Mouse (Mus musculus): ENCODE data around the gene 1600014C10Rik. TPM values are rescaled to one million over a fixed set of nuclear protein-coding genes. Genes with fewer than 3 reads are reported as not detected.
A peak's percentile ranks its signal among the peaks of the same experiment; 100 is the strongest.

1600014C10Rik gene
- 3.6 and 4.7 TPM in 2 replicates for polyA plus RNA-seq (2012; rRNA removed)
- polyA plus RNA-seq (2014; fragmentation: Nextera tagmentation; extraction: Ambion mirVana) = 10.3 and 11.2 TPM in 2 replicates

DNA sequence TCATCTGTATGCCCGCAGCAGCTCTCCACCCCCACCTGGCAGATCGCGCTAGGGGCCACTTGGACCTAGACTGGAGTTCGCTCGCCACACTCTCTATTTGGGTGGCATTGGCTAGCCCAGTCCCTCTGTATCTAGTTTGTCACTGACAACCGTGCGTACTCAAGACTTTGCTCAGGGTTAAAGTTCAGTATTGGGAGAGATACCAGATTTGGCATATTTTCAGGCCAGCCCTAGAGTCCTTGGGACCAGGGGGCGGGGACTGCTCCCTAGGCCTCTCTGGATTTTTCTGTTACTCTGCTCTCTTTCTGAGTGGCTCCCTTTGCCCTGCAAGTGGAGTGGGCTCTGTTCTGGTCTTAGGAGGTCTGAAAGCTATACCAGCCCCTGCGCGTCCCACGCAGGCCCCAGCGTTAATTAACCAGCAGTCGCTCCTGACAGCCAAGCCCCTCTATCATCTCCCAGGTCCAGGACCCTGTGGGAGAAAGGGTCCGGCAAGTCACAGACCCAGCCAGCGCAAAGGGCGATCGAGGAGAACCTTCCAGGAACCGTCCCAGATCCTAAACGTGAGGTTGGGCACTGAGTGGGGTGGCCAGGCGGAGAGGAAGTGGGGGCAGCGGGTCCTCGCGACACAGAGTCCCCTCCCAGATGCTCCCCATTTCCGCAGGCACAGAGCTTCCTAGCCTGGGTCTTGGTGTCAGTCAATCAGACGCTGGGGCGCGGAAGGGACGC, at the start of gene 1600014C10Rik:
TSS of gene 1600014C10Rik (plus strand) at position 256 of the 726 bp plus-strand sequence.
- Histone ChIP-seq H3K9ac (replicated peaks) (peak within 1 kb of the TSS; percentile 57), H3K4me1 (replicated peaks; ENCODE audit: control insufficient read depth in 2 of 2, insufficient read depth in 2 of 2, low read length in 1 of 2) (peaks cover 0 to 7% of the 10 kb centered on the region in 2 experiments; a peak in 2 of 4 replicates), H3K4me2 (ENCODE audit: low read depth) (peak within 1 kb of the TSS; percentile 85), H3K27me3 (ENCODE audit: control insufficient read depth, insufficient read depth, low read length) (no peaks in the 10 kb centered on the region), H3K27ac (peak within 1 kb of the TSS; percentile 26; the same call in 1 of the 2 replicates), H3K9me3 (ENCODE audit: control insufficient read depth, low read length) (no peaks in the 10 kb centered on the region), H3K36me3 (replicated peaks; ENCODE audit: control insufficient read depth, insufficient read depth, low read depth) (no peaks in the 10 kb centered on the region), H3K4me3 (ENCODE audit: insufficient read depth in 1 of 2, low read depth in 2 of 2, low read length in 2 of 2) (peak within 1 kb of the TSS; percentile 61 to 70)
- peak in 1 of 3 experiments; percentile 40 for DNase-seq (ENCODE audit: low read depth in 3 of 3, low spot score in 3 of 3)
- peak; percentile 63 for ATAC-seq (ENCODE audit: insufficient read depth)
- 3% methylated on average over 28 of the region's 28 CpGs for WGBS (ENCODE audit: insufficient replicate concordance)
- no peak for TF ChIP-seq EP300 (IDR thresholded peaks at IDR 0.05; ENCODE audit: low read depth)
- TF ChIP-seq CTCF (IDR thresholded peaks at IDR 0.05; ENCODE audit: low read depth) = no peak

GRCm38 (mm10) chr7:38134471-38134870, 48.5 kb upstream of the 1600014C10Rik start:
- no peaks in the 10 kb centered on the region for H3K4me1 ChIP-seq (replicated peaks; ENCODE audit: control insufficient read depth in 2 of 2, insufficient read depth in 2 of 2, low read length in 1 of 2)
- no peaks in the 10 kb centered on the region for H3K36me3 ChIP-seq (replicated peaks; ENCODE audit: control insufficient read depth, insufficient read depth, low read depth)
- DNase-seq (ENCODE audit: low read depth in 3 of 3, low spot score in 3 of 3) = no peak
- ATAC-seq (ENCODE audit: insufficient read depth) = no peak
- H3K27ac ChIP-seq = no peak overlapping the region
- no peak overlapping the region for H3K4me2 ChIP-seq (ENCODE audit: low read depth)
- H3K9ac ChIP-seq (replicated peaks) = no peak overlapping the region
- H3K9me3 ChIP-seq (ENCODE audit: control insufficient read depth, low read length) = no peaks in the 10 kb centered on the region
- H3K4me3 ChIP-seq (ENCODE audit: insufficient read depth in 1 of 2, low read depth in 2 of 2, low read length in 2 of 2) = no peak overlapping the region
- no peak for TF ChIP-seq CTCF (IDR thresholded peaks at IDR 0.05; ENCODE audit: low read depth)
- TF ChIP-seq EP300 (IDR thresholded peaks at IDR 0.05; ENCODE audit: low read depth) = no peak
- H3K27me3 ChIP-seq (ENCODE audit: control insufficient read depth, insufficient read depth, low read length) = no peaks in the 10 kb centered on the region
- 48% methylated on average over 5 of the region's 5 CpGs for WGBS (ENCODE audit: insufficient replicate concordance)

GRCm38 (mm10) chr7:38140324-38140723, 42.7 kb upstream of the 1600014C10Rik start:
- H3K4me2 ChIP-seq (ENCODE audit: low read depth) = no peak overlapping the region
- no peak overlapping the region for H3K9ac ChIP-seq (replicated peaks)
- no peak overlapping the region for H3K27ac ChIP-seq
- 39% methylated on average over 9 of the region's 9 CpGs for WGBS (ENCODE audit: insufficient replicate concordance)
- no peak overlapping the region for H3K4me3 ChIP-seq (ENCODE audit: insufficient read depth in 1 of 2, low read depth in 2 of 2, low read length in 2 of 2)
- H3K9me3 ChIP-seq (ENCODE audit: control insufficient read depth, low read length) = no peaks in the 10 kb centered on the region
- ATAC-seq (ENCODE audit: insufficient read depth) (no peak), DNase-seq (ENCODE audit: low read depth in 3 of 3, low spot score in 3 of 3) (no peak)
- H3K27me3 ChIP-seq (ENCODE audit: control insufficient read depth, insufficient read depth, low read length) = no peaks in the 10 kb centered on the region
- H3K4me1 ChIP-seq (replicated peaks; ENCODE audit: control insufficient read depth in 2 of 2, insufficient read depth in 2 of 2, low read length in 1 of 2) = no peaks in the 10 kb centered on the region
- TF ChIP-seq CTCF (IDR thresholded peaks at IDR 0.05; ENCODE audit: low read depth) (no peak), EP300 (IDR thresholded peaks at IDR 0.05; ENCODE audit: low read depth) (no peak)
- H3K36me3 ChIP-seq (replicated peaks; ENCODE audit: control insufficient read depth, insufficient read depth, low read depth) = no peaks in the 10 kb centered on the region

GRCm38 (mm10) chr7:38141747-38142545, 41.1 kb upstream of the 1600014C10Rik start:
- Histone ChIP-seq H3K9me3 (ENCODE audit: control insufficient read depth, low read length) (no peaks in the 10 kb centered on the region), H3K4me1 (replicated peaks; ENCODE audit: control insufficient read depth in 2 of 2, insufficient read depth in 2 of 2, low read length in 1 of 2) (no peaks in the 10 kb centered on the region), H3K27ac (no peak overlapping the region), H3K36me3 (replicated peaks; ENCODE audit: control insufficient read depth, insufficient read depth, low read depth) (no peaks in the 10 kb centered on the region), H3K27me3 (ENCODE audit: control insufficient read depth, insufficient read depth, low read length) (no peaks in the 10 kb centered on the region), H3K9ac (replicated peaks) (no peak overlapping the region), H3K4me2 (ENCODE audit: low read depth) (no peak overlapping the region), H3K4me3 (ENCODE audit: insufficient read depth in 1 of 2, low read depth in 2 of 2, low read length in 2 of 2) (no peak overlapping the region)
- TF ChIP-seq CTCF (IDR thresholded peaks at IDR 0.05; ENCODE audit: low read depth) = peak; percentile 95
- TF ChIP-seq EP300 (IDR thresholded peaks at IDR 0.05; ENCODE audit: low read depth) = no peak
- DNase-seq (ENCODE audit: low read depth in 3 of 3, low spot score in 3 of 3) (peak; percentile 54 to 63 (median 58)), ATAC-seq (ENCODE audit: insufficient read depth) (no peak)
- WGBS (ENCODE audit: insufficient replicate concordance) = 49% methylated on average over 13 of the region's 13 CpGs

DNA sequence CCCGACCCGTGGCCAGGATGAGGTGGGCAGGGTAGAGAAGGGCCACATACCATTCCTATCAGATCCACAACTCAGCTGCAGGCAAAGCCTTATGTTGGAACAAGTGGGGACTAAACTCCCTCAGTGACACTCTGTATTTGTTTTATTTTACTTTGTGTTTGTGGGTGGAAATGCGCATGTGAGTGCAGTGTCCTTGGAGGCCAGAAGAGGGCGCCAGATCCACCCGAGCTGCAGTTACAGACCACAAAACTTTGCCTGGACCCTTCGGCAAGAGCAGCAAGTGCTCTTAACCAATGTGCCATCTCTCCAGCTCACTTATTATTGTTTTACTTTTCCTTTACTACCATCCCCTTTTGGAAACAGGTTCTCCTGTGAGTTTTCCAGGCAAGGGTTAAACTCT, 35.5 kb upstream of the 1600014C10Rik start:
- ATAC-seq (ENCODE audit: insufficient read depth) (no peak), DNase-seq (ENCODE audit: low read depth in 3 of 3, low spot score in 3 of 3) (no peak)
- Histone ChIP-seq H3K4me1 (replicated peaks; ENCODE audit: control insufficient read depth in 2 of 2, insufficient read depth in 2 of 2, low read length in 1 of 2) (no peaks in the 10 kb centered on the region), H3K9ac (replicated peaks) (no peak overlapping the region), H3K4me2 (ENCODE audit: low read depth) (no peak overlapping the region), H3K4me3 (ENCODE audit: insufficient read depth in 1 of 2, low read depth in 2 of 2, low read length in 2 of 2) (no peak overlapping the region), H3K27ac (no peak overlapping the region), H3K36me3 (replicated peaks; ENCODE audit: control insufficient read depth, insufficient read depth, low read depth) (no peaks in the 10 kb centered on the region), H3K9me3 (ENCODE audit: control insufficient read depth, low read length) (no peaks in the 10 kb centered on the region), H3K27me3 (ENCODE audit: control insufficient read depth, insufficient read depth, low read length) (no peaks in the 10 kb centered on the region)
- 66% methylated on average over 6 of the region's 6 CpGs for WGBS (ENCODE audit: insufficient replicate concordance)
- TF ChIP-seq EP300 (IDR thresholded peaks at IDR 0.05; ENCODE audit: low read depth) = no peak
- TF ChIP-seq CTCF (IDR thresholded peaks at IDR 0.05; ENCODE audit: low read depth) = peak; percentile 60
